Mouse (Mus musculus): ENCODE data around the gene Apobr. TPM values are rescaled to one million over a fixed set of nuclear protein-coding genes. Genes with fewer than 3 reads are reported as not detected.

Apobr gene
- polyA plus RNA-seq, 1 experiment: 12.6 TPM

Other genes starting within 250 kb of the Apobr start
- 1.7 TPM in 1 of 2 replicates, not detected in the other for gene Lat, start 215.4 kb upstream of the Apobr start, polyA plus RNA-seq (2012; ENCODE audit: insufficient read depth, insufficient read length, missing spikeins)
- 10.1 and 12.6 TPM in 2 replicates for gene Spns1, start 207.5 kb upstream of the Apobr start, polyA plus RNA-seq (2012; ENCODE audit: insufficient read depth, insufficient read length, missing spikeins)
- 1.2 and 2.5 TPM in 2 replicates for gene Nfatc2ip, start 188.2 kb upstream of the Apobr start, polyA plus RNA-seq (2012; ENCODE audit: insufficient read depth, insufficient read length, missing spikeins)
- 2.4 TPM in 1 of 2 replicates, not detected in the other for gene Cd19, start 170.1 kb upstream of the Apobr start, polyA plus RNA-seq (2012; ENCODE audit: insufficient read depth, insufficient read length, missing spikeins)
- gene Rabep2, start 156.2 kb upstream of the Apobr start, polyA plus RNA-seq (2012; ENCODE audit: insufficient read depth, insufficient read length, missing spikeins): 2.9 and 6.4 TPM in 2 replicates
- 236 and 316 TPM in 2 replicates for gene Atp2a1, start 121.8 kb upstream of the Apobr start, polyA plus RNA-seq (2012; ENCODE audit: insufficient read depth, insufficient read length, missing spikeins)
- 34.7 and 38.2 TPM in 2 replicates for gene Sh2b1, start 109.5 kb upstream of the Apobr start, polyA plus RNA-seq (2012; ENCODE audit: insufficient read depth, insufficient read length, missing spikeins)
- gene Tufm, start 97.6 kb upstream of the Apobr start, polyA plus RNA-seq (2012; ENCODE audit: insufficient read depth, insufficient read length, missing spikeins): 184 and 254 TPM in 2 replicates
- 21.4 and 27.7 TPM in 2 replicates for gene Atxn2l, start 81.5 kb upstream of the Apobr start, polyA plus RNA-seq (2012; ENCODE audit: insufficient read depth, insufficient read length, missing spikeins)
- 108 and 123 TPM in 2 replicates for gene Eif3c, start 18.5 kb upstream of the Apobr start, polyA plus RNA-seq (2012; ENCODE audit: insufficient read depth, insufficient read length, missing spikeins)
- 16.1 and 18.9 TPM in 2 replicates for gene Cln3, start 875 bp downstream of the Apobr start, polyA plus RNA-seq (2012; ENCODE audit: insufficient read depth, insufficient read length, missing spikeins)
- gene Il27, start 10.0 kb downstream of the Apobr start, polyA plus RNA-seq (2012; ENCODE audit: insufficient read depth, insufficient read length, missing spikeins): not detected in 2 replicates
- gene Nupr1, start 45.9 kb downstream of the Apobr start, polyA plus RNA-seq (2012; ENCODE audit: insufficient read depth, insufficient read length, missing spikeins): 89.5 and 149 TPM in 2 replicates
- 18.3 and 20.6 TPM in 2 replicates for gene Sgf29, start 64.4 kb downstream of the Apobr start, polyA plus RNA-seq (2012; ENCODE audit: insufficient read depth, insufficient read length, missing spikeins)
- 40.9 and 98.4 TPM in 2 replicates for gene Sult1a1, start 91.5 kb downstream of the Apobr start, polyA plus RNA-seq (2012; ENCODE audit: insufficient read depth, insufficient read length, missing spikeins)
- gene Bola2, start 110.5 kb downstream of the Apobr start, polyA plus RNA-seq (2012; ENCODE audit: insufficient read depth, insufficient read length, missing spikeins): 40.0 and 49.0 TPM in 2 replicates
- 4.0 and 5.8 TPM in 2 replicates for gene Slx1b, start 110.8 kb downstream of the Apobr start, polyA plus RNA-seq (2012; ENCODE audit: insufficient read depth, insufficient read length, missing spikeins)
- gene Coro1a, start 122.8 kb downstream of the Apobr start, polyA plus RNA-seq (2012; ENCODE audit: insufficient read depth, insufficient read length, missing spikeins): 8.5 and 10.0 TPM in 2 replicates
- gene Mapk3, start 174.7 kb downstream of the Apobr start, polyA plus RNA-seq (2012; ENCODE audit: insufficient read depth, insufficient read length, missing spikeins): 68.9 and 90.6 TPM in 2 replicates
- gene Gdpd3, start 181.4 kb downstream of the Apobr start, polyA plus RNA-seq (2012; ENCODE audit: insufficient read depth, insufficient read length, missing spikeins): not detected in 2 replicates
- gene Ypel3, start 192.0 kb downstream of the Apobr start, polyA plus RNA-seq (2012; ENCODE audit: insufficient read depth, insufficient read length, missing spikeins): 156 and 157 TPM in 2 replicates
- gene Tbx6, start 196.5 kb downstream of the Apobr start, polyA plus RNA-seq (2012; ENCODE audit: insufficient read depth, insufficient read length, missing spikeins): not detected in 2 replicates
- 46.4 and 53.3 TPM in 2 replicates for gene Ppp4c, start 207.6 kb downstream of the Apobr start, polyA plus RNA-seq (2012; ENCODE audit: insufficient read depth, insufficient read length, missing spikeins)
- 50.7 and 63.7 TPM in 2 replicates for gene Fam57b, start 212.7 kb downstream of the Apobr start, polyA plus RNA-seq (2012; ENCODE audit: insufficient read depth, insufficient read length, missing spikeins)
- not detected in 2 replicates for gene 4930451I11Rik, start 246.7 kb downstream of the Apobr start, polyA plus RNA-seq (2012; ENCODE audit: insufficient read depth, insufficient read length, missing spikeins)